Mouse (Mus musculus): ENCODE data around the gene Bbs4.
A peak's percentile ranks its signal among the peaks of the same experiment; 100 is the strongest.

Bbs4 gene

GRCm38 (mm10) chr9:59291688-59292492 lies 61.4 kb downstream of the Bbs4 start:
- DNase-seq = no peak

GRCm38 (mm10) chr9:59290957-59291687 lies 62.2 kb downstream of the Bbs4 start, which contains the start of gene Adpgk:
Gene Adpgk (plus strand): TSS chr9:59291558.
- DNase-seq = peak; percentile 99

GRCm38 (mm10) chr9:59289529-59290115 lies 63.7 kb downstream of the Bbs4 start:
- DNase-seq = no peak

DNA sequence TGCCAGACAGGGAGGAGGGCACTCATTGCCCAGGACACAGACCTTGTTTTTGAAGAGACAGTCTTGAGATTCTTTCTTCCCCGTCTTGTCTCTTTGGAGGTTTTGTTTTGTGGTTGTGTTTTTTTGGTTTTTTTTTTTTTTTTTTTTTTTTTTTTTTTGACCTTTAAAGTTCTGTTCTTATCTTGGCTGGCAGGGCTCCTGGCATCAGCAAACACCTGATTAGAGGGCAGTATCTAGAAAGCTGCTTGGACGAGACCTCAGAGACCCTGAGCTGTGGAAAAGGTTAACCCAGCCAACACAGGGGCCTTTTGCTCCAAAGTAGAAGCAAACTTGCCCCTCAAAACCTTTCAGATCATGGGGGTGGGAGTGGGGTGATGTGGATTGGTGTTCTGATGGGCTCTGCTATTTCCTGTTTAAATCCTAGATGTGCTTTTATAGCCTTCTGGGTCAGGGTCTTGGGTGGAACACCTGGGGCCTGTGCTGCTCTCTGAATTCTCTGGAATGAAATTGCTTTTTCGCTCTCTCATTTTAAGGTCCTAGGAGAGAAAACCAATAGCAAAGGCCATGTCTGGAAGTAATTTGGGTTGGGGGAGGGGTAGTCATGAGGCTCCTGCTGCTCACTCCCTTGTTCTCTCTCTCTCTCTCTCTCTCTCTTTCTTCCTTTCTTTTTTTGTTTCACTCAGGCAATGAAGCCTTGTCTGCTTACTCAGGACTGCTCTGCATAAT lies 64.5 kb downstream of the Bbs4 start:
- DNase-seq = no peak

- no peak for DNase-seq
These were observed 65.2 kb downstream of the Bbs4 start for GRCm38 (mm10) chr9:59288058-59288457.

DNA sequence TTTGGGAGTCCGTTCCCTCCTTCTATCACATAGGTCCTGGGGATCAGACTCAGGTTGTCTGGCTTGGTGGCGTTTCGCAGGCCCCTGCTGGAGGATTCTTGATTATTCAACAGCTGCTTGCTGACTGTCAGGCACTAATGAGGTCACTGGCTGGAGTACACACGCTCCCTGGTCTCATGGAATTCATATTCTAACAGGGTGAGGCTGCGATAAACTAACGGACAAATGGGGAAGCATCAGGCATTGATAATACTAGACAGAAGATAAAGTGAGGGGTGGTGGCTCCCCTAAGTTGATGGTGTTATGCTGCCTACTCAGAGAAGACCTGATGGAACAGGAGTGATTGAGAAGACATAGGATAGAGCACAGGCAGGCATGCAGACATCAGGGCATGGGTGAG lies 67.7 kb downstream of the Bbs4 start:
- DNase-seq = no peak

- DNase-seq = no peak
These were observed 70.7 kb downstream of the Bbs4 start for GRCm38 (mm10) chr9:59282683-59282986.

DNA sequence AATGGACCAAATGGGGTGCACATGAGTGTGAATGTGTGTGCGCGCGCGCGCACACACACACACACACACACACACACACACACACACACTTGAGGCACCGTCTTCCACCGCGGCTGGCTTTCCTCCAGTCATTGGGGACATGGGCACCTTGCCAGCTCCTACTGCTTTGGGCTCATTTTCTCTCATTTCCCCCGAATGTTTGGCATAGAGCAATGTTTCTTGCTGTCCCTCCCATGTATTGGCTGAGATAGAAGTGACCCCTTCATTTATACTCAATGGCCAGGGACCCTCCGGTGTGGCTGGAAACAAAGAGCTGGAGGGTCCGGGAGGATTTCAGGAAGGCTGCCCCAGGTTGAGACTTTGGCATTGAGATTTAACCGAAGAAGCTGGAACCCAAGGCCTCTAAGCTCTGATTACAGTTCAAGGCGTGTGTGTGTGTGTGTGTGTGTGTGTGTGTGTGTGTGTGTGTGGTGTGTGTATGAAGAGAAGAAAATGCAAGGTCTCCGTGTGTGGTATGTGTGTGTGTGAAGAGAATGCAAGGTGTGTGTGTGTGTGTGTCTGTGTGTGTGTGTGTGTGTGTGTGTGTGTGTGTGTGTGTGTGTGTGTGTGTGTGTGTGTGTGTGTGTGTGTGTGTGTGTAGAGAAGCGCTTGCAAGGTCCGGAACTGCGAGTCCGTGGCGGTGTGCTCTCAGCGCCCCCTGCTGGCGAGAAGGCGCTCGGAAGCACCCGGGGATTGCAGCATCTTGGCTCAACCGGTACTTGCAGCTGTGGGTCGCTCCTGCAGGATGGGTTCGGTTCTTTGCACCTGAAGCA lies 71.2 kb downstream of the Bbs4 start:
- peak; percentile 73 for DNase-seq

GRCm38 (mm10) chr9:59280888-59281287 lies 72.4 kb downstream of the Bbs4 start:
- DNase-seq = no peak

GRCm38 (mm10) chr9:59278694-59279093 lies 74.6 kb downstream of the Bbs4 start:
- DNase-seq = no peak

GRCm38 (mm10) chr9:59278199-59278598 lies 75.1 kb downstream of the Bbs4 start:
- no peak for DNase-seq

DNA sequence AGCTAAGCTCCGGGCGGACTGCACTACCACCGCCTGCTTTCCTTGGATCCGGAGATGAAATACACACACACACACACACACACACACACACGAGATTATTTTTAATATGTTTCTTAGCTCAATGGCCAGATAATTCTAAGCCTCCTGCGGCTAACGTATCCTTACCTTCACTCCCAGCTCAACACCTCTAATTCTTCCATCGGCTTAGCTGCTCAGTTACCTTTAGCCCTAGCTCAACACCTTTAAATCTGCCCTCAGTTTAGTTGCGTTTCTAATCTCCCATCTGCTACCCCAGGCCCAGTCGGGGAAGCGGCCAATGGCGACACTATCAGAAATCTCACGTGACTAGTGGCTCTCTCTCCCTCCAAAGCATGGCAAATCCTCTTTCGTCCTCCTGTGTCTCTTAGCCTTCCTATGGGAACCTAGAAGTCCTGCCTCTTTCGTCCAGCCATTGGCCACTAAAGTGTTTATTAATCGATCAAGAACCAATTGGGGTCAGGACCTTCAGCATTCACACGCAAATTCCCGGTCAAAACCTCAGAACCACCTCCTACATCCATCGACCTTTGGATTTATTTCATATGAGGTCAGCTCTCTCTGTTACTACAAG lies 78.4 kb downstream of the Bbs4 start:
- DNase-seq = no peak

DNA sequence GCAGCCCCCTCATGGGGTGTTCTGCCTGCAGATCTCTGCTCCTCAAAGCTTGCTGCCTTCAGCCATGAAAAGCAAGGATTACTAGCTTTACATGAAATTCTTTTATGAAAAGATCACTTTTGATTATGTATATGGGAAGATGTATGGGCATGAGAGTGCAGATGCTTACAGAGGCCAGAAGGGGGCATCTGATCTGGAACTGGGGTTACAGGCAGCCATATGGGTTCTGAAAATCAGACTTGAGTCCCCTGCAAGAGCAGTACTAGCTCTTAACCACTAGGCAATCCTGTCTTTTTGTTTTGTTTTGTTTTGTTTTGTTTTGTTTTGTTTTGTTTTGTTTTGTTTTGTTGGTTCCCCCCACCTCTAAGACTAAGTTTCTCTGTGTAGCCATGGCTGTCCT lies 80.1 kb downstream of the Bbs4 start:
- DNase-seq = no peak

Measured in cerebellum, adult 11 months (tissue).